Mouse (Mus musculus) gastrocnemius, adult 18-20 months (tissue): ENCODE results near the gene Pacs2. TPM values are rescaled to one million over a fixed set of nuclear protein-coding genes. Genes with fewer than 3 reads are reported as not detected.

Source experiments
- DNase-seq: peaks from one replicate; pipeline ENCODE4 v3.0.0; 2021; ENCODE audit warnings: low spot score
- total RNA-seq, 2 experiments: library from RNA; stranded (reverse); gene quantifications; 2 replicates each; pipeline ENCODE4 v1.2.3; 2021

Pacs2 gene
- total RNA-seq, 2 experiments from 2014 or later = 33.7 to 35.0 TPM

GRCm38 (mm10) chr12:113041481-113042439, 27.5 kb downstream of the Pacs2 start:
- peak; percentile 49 for DNase-seq

GRCm38 (mm10) chr12:113042543-113042942, 28.2 kb downstream of the Pacs2 start:
- no peak for DNase-seq

DNA sequence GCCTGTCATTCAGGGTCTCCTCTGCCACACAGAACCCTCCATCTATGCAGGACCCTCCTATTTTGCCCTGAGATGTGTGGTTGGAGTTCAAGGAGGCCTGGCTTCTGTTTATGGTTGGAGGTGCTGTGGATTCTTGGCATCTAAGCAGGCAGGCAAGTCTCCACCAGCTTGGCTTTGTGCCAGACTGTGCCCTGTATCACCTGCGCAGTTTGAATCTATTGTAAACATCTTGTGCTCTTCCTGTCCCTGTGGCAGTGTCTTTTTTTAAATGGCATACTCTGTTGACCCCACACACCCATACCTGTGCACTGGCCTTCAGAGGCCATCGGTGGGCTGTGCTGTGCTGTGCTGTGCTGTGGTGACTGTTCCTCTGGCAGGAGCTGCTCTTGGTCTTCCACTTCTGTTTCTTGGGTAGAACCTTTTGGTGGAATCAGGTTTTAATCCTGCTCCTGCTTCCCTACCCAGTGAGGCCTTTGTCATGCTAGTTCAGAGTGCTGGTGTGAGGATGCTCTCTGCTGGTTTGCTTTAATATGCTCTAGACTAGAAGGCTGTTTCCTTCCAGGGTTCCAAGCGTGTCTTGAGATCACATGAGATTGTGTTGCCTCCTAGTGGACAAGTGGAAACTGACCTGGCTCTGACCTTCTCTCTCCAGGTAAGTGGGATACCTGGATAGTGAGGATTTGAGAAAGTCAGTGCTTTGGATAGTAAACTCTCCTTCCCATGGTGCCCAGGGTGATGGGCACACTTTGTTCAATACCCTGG, 30.8 kb downstream of the Pacs2 start:
- peak; percentile 47 for DNase-seq

- no peak for DNase-seq
These were observed 32.6 kb downstream of the Pacs2 start for GRCm38 (mm10) chr12:113046861-113047260.

DNA sequence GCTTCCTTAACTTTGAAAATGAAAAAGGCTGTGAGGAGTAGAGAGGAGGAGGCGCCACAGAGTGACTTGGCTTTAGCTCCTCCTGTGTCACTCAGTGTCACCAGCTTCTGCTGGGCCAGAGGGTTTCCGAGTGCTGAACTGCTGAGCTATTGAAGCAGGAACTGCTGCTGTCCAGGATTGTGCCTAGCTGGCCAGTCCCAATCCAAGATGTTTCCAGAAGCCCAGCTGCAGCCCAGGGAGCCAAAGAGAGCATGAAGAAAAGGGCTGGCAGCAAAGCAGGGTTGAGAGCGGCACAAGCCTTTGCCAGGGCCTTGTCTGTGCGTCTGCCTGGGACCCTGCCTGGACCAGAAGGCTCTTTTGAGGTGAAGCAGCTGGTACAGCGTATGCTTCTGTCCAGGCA, 33.8 kb downstream of the Pacs2 start:
- no peak for DNase-seq

DNA sequence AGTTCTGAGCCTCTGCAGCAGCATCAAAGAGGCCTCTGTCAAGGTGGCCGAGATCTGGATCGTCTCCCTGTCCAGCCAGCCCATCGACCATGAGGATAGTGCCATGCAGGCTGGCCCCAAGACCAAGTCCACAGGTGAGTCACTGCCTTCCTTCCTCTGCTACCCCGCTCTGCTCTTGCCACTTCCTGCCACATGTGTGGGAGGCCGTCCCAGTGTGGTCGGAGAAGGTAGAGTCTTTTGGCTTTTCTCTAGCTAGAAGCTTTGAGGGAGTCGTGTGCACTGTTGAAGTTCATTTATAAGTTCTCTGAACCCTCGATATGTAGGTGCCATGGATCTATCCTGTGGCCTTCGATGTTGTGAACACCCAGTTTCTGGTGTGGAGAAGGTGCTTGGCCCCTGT, 35.5 kb downstream of the Pacs2 start:
- no peak for DNase-seq

- DNase-seq = no peak
These were observed 36.4 kb downstream of the Pacs2 start for GRCm38 (mm10) chr12:113050671-113051070.

- DNase-seq = no peak
These were observed 37.5 kb downstream of the Pacs2 start for GRCm38 (mm10) chr12:113051628-113052403.

GRCm38 (mm10) chr12:113056089-113056488, 41.8 kb downstream of the Pacs2 start:
- DNase-seq = no peak

DNA sequence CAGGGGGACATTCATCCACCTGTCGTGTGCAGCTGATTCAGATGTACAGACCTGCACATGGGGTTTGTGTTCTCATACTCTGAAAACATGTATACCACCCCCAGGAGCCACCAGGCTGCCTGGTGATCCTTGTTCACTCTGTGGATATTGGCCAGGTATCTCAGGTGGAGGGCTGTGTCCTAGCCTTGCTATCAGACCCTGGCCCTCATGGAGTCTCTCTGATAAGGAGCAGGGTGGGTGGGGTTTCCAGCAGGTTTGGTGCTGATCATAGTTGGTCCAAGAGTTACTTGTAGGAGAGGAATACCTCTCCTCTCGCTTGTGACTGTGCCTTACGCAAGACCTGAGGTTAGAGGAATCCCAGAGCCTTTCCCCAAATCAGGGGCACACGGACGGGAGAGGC, 45.9 kb downstream of the Pacs2 start:
- DNase-seq = no peak

DNA sequence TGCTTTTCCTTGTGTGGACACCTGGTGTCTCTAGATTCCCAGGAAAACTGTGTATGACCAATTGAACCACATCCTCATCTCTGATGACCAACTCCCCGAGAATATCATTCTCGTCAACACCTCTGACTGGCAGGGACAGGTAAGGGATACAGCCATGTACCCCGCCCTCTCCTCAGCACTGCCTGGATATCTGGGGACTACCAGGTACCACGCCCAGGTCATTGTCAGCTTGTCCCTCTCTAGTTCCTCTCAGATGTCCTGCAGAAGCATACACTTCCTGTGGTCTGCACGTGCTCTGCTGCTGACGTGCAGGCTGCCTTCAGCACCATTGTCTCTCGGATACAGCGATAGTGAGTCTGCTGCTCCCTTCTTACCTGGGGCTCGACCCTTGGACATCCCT, 47.3 kb downstream of the Pacs2 start:
- DNase-seq = no peak

DNA sequence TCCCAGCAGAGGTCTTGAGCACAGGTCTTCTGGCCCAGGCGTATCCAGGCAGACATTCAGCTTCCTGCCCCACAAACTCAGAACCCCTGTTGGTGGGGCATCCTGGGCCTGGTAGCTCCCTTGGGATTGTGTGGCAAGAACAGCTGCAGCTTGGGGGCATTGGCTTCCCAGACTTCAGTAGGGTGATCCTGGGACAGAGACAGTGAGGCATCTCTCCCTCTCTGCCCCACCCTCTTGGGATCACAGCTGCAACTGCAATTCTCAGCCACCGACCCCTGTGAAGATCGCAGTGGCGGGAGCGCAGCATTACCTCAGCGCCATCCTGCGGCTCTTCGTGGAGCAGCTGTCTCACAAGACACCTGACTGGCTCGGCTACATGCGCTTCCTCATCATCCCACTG, 47.9 kb downstream of the Pacs2 start:
- DNase-seq = no peak

DNA sequence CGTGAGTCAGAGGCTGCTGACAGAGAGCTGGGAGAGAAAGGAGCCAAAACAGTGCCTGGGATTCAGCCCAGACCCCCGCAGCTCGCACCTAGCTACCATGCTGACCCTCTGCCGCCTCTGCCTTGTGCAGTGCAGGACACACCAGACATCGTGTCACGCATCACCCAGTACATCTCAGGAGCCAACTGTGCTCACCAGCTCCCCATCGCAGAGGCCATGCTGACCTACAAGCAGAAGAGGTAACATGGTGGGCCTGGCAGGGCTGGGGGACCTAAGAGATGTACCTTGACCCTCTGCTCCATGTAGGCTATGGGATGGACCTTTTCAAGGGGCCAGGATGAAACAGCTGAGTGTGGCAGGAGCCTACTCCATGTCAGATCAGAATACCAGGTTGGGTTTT, 49.4 kb downstream of the Pacs2 start:
- DNase-seq = no peak

GRCm38 (mm10) chr12:113068002-113068401, 53.7 kb downstream of the Pacs2 start:
- DNase-seq = no peak

DNA sequence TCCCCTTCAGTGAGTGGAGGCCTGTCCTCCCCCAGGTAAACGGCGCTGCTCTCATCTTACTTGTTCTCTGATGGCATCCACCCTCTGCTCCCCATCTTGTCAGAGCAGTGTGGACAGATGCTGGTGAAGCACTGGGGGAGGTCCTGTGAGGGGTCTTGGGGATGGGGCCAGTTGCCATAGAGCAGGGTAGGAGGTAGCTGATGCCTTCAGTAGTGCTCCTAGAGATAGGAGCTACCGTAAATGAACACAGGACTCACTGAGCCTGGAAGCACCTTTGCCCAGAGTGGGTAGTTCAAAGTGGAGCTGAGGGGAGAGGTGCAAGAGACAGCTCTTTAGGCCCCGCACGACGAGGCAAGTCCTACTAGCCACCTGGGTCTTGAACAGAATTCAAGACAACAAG, 55.1 kb downstream of the Pacs2 start:
- no peak for DNase-seq

GRCm38 (mm10) chr12:113071321-113071720, 57.0 kb downstream of the Pacs2 start:
- no peak for DNase-seq

DNA sequence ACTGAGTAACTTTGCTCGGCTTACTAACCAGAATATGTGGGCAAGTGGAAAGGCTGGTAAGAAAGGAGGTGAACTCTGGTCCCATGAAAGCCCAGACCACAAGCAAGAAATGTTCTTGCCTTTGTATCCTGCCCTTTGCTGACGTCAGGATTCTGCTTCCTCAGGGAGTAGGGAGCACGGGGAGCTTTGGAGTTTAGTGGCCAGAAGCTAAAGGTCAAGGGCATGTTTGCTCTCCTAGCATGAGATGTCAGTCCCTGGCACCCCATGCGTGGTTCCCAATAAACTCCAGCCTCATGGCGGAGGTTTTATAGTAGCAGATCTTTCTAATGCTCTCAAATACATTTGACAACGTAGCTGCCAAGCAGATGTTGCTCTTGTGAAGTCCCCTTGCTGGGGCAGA, 57.5 kb downstream of the Pacs2 start:
- no peak for DNase-seq

DNA sequence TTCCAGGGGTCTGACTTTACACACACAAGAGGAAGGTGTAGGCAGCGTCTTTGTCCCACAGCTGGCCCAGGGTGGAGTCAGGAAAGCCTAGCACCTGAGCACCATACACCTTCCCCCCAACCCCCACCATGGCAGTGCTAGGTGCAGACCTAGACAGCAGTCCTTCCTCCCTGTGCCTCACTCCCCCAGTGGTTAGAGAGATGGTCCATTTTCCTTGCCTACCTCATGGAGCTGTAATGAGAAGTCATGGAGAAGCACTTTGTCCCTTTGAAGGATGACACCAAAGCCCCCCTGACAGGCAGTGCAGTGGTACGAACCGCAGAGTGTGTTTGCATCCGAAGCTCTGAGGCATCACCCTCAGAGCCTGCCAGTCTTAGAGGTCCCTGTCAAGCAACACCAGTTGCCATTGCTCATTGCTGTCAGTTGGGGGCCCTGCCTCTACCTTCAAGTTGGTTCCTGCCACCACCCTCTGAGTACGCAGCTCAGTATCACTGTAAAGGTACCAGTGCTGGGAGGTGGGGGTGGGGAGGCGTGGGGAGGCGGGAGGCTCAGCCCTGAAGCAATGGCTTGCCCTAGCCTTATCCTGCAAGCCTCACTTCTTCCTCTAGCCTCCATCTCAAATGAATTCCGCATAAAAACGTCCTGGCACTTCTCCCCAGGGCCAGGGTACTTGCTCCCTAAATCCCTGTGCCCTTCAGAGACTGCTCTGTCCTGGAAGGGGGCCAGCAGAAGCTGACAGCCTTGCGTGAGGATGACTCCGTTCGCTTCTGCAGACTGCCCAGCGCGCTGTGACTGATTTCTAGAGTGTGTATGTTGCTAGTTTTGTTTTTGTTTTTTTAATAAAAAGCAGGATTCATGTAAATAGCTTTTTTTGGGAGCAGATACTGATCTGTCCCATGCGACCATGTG, 59.4 kb downstream of the Pacs2 start:
- peak; percentile 36 for DNase-seq

GRCm38 (mm10) chr12:113074329-113075062, 60.2 kb downstream of the Pacs2 start, which contains the start of gene Tex22:
TSS of gene Tex22 (plus strand) at chr12:113074502.
- peak; percentile 87 for DNase-seq

DNA sequence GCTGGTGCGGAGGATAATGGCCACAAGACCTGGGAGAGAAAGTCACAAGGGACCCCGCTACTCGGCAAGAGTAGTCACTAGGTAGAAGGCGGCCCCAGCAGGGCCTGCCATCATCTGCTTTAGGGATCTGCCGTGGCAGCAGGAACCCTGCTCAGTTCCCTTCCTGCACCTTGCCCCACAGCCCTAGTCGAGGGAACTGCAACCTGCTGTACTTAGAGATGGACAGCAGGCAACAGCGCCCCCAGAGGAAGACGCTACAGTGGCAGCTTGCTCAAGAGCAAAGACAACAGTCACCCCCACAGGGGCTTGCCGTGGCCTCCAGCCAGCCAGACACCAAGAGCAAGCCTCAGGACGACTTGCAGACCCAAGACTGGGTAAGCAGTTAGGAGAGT, 60.8 kb downstream of the Pacs2 start:
- peak; percentile 86 for DNase-seq
